Mouse (Mus musculus) heart, embryonic 14.5 days (tissue): Measurements from ENCODE around the gene Fam241b. TPM values are rescaled to one million over a fixed set of nuclear protein-coding genes. Genes with fewer than 3 reads are reported as not detected.

Source experiments
- ATAC-seq: fragments of 200-750 bp; cut with Nextera tagmentation; 2 replicates; pipeline ENCODE4 v1.8.0; 2017; ENCODE audit warnings: low read depth, moderate TSS enrichment; ENCODE audit not compliant: insufficient number of reproducible peaks, insufficient read depth, low FRiP score
- H3K27ac ChIP-seq, 2 experiments: fragments of 200-500 bp in 1 of 2; fragments of 300-500 bp in 1 of 2; sonication (generic) in 1 of 2; replicated peaks in 1 of 2; 2 replicates each; pipeline ENCODE4 v1.5.1; 2012 to 2014; ENCODE audit warnings: low read depth in 2 of 2, low read length in 2 of 2, control low read depth in 1 of 2, mild to moderate bottlenecking in 1 of 2, mixed read lengths in 1 of 2; ENCODE audit not compliant: control insufficient read depth in 1 of 2, insufficient read depth in 1 of 2
- H3K27me3 ChIP-seq: fragments of 300-500 bp; sonication (generic); 2 replicates; pipeline ENCODE4 v1.6.1; 2014; ENCODE audit warnings: mild to moderate bottlenecking, low read length, control low read depth; ENCODE audit not compliant: control insufficient read depth, insufficient read depth
- H3K36me3 ChIP-seq: fragments of 300-500 bp; sonication (generic); 2 replicates; pipeline ENCODE4 v1.6.1; 2014; ENCODE audit warnings: mild to moderate bottlenecking, control low read depth, low read length, mixed read lengths; ENCODE audit not compliant: control insufficient read depth, insufficient read depth
- H3K4me1 ChIP-seq, 2 experiments: fragments of 200-500 bp in 1 of 2; fragments of 300-500 bp in 1 of 2; sonication (generic) in 1 of 2; 2 replicates each; pipeline ENCODE4 v1.6.1; 2012 to 2014; ENCODE audit warnings: low read length in 2 of 2, control low read depth in 1 of 2, mixed read lengths in 1 of 2; ENCODE audit not compliant: control insufficient read depth in 2 of 2, insufficient read depth in 2 of 2
- H3K4me2 ChIP-seq: fragments of 300-500 bp; sonication (generic); 2 replicates; pipeline ENCODE4 v1.6.1; 2014; ENCODE audit warnings: mild to moderate bottlenecking, low read length
- H3K4me3 ChIP-seq, 2 experiments: fragments of 200-500 bp in 1 of 2; fragments of 300-500 bp in 1 of 2; sonication (generic) in 1 of 2; 2 replicates each; pipeline ENCODE4 v1.5.1; 2012 to 2014; ENCODE audit warnings: low read length in 2 of 2, mild to moderate bottlenecking in 2 of 2, control low read depth in 1 of 2, low read depth in 1 of 2, moderate library complexity in 1 of 2; ENCODE audit not compliant: control insufficient read depth in 1 of 2, insufficient read depth in 1 of 2
- H3K9ac ChIP-seq: fragments of 300-500 bp; sonication (generic); 2 replicates; pipeline ENCODE4 v1.6.1; 2014; ENCODE audit warnings: mild to moderate bottlenecking, low read length
- H3K9me3 ChIP-seq: fragments of 300-500 bp; sonication (generic); 2 replicates; pipeline ENCODE4 v1.6.1; 2016; ENCODE audit warnings: low read length, control low read depth; ENCODE audit not compliant: control insufficient read depth
- WGBS: fragments of 180-500 bp; shearing (Covaris S2); extraction: QIAGEN DNeasy Blood & Tissue Kit; methylation state at CpG from one replicate; pipeline ENCODE4 v1.1.7; 2014; 5-methylcytosine and 5-hydroxymethylcytosine counted together
- polyA plus RNA-seq: library from polyadenylated mRNA; unstranded; fragments of >200 nt; fragmentation: Nextera tagmentation; extraction: Ambion mirVana; gene quantifications from 2 replicates; pipeline ENCODE4 v1.2.1, GENCODE M21; 2014

Gene Fam241b
- polyA plus RNA-seq, 1 experiment from 2014 or later, result 1.3 TPM

DNA sequence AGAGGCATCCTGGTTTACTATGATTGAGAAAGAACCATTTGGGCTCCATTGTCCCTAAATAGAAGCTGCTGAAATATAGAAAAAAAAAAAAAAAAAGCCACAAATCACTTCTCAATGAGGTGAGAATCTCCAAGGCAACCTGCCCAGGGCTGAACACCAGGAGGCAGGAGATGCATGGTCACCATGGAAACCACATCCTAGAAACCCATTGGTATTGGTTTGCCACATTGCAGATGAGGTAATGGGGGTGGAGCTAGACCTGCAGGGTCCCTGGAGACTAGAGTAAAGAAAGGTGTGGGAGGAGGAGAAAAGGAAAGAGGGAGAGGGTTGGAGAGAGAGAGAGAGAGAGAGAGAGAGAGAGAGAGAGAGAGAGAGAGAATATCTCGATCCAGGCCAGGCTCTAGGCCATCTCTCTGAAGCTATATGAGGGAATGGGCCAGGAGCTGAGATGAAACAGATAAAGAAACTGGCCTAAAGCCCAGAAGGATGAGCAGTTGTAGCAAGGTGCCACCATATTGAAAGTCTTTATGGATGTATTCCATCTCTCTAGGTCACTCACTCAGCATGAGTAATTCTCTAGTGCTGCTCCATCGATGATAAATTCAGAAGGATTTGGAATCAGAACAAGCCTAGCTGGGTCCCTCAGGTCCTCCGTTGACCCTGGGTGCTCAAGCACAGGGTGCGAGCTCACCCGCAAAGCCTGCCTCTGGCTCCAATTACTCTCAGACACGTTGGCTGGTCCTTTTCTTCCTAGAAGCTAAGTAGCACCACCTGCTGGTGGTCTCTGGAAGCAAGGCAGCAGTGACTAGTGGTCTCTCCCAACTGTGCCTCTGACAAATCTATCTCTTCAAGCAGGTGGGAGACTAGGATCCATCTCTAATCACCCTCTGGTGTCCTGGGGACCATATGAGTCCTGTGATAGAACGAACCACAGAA, 41.9 kb downstream of the Fam241b start:
- Histone ChIP-seq H3K9ac (no peak overlapping the region), H3K27me3 (peaks cover 43% of the 10 kb centered on the region), H3K4me2 (no peak overlapping the region), H3K4me1 (0 out of 4 replicates have a peak, but pooled peaks cover 0 to 2% of the 10 kb centered on the region in 2 experiments), H3K36me3 (no peaks in the 10 kb centered on the region), H3K27ac (no peak overlapping the region), H3K9me3 (no peaks in the 10 kb centered on the region), H3K4me3 (no peak overlapping the region)
- no peak for ATAC-seq
- WGBS, result 5% methylated on average over 6 of the region's 7 CpGs

DNA sequence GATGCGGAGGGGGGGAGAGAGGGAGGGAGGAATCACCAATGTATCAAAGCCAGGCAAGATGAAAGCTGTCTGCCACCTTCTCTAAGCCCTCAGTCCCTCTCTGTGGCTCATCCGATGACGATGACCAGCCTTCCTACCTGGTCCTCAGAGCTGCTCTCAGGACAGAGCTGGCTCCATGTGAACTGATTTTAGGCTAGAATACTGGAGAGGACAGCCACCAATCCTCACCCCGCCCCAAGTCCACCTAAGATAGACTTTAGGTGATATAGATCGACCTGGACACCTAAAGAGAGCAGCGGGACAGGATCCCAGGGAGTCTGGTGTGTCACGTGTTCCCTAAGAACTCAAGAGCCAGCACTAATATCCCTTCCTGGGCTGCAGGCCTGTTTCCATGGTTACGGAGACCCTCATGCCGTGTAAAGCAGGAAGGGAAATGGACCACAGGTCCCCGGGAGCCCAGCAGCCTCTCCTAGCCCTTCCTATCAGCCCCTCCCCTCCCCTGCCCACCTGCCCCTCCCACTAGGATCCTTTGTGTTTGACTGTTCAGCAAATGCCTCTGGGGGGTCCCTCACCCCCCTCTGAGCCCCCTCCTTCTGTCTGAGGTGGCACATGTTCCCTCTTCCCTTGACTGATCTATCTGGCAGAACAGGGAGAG, 43.8 kb downstream of the Fam241b start:
- H3K36me3 ChIP-seq, result no peaks in the 10 kb centered on the region
- WGBS, result 55% methylated on average over 10 of the region's 10 CpGs
- peaks cover 34% of the 10 kb centered on the region for H3K27me3 ChIP-seq
- no peak overlapping the region for H3K4me3 ChIP-seq
- H3K9ac ChIP-seq, result no peak overlapping the region
- no peaks in the 10 kb centered on the region for H3K9me3 ChIP-seq
- H3K4me2 ChIP-seq, result no peak overlapping the region
- ATAC-seq, result no peak
- no peak overlapping the region for H3K27ac ChIP-seq
- H3K4me1 ChIP-seq, result 0 out of 4 replicates have a peak, but pooled peaks cover 0 to 2% of the 10 kb centered on the region in 2 experiments

DNA sequence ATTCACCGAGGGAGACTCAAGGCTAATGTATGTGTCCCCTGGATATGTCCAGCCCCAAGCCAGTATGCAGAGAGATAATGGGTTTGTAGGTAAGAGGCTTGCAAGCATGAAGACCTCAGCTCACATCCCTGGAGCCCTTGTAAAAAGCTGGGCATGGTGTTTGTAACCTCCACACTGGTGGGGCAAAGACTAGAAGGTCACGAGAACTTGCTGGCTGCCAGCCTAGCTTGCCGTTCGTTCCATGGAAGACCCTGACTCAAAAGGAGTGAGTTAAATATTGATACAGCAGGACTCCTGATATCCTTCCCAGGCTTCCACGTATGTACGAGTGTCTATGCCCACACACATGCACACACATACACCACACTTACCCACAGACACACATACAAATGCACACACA, 49.3 kb downstream of the Fam241b start:
- Histone ChIP-seq H3K4me2 (no peak overlapping the region), H3K4me1 (no peaks in the 10 kb centered on the region), H3K9me3 (no peaks in the 10 kb centered on the region), H3K27ac (no peak overlapping the region), H3K27me3 (no peaks in the 10 kb centered on the region), H3K9ac (no peak overlapping the region), H3K4me3 (no peak overlapping the region), H3K36me3 (no peaks in the 10 kb centered on the region)
- 71% methylated on average over 6 of the region's 6 CpGs for WGBS
- ATAC-seq, result no peak

DNA sequence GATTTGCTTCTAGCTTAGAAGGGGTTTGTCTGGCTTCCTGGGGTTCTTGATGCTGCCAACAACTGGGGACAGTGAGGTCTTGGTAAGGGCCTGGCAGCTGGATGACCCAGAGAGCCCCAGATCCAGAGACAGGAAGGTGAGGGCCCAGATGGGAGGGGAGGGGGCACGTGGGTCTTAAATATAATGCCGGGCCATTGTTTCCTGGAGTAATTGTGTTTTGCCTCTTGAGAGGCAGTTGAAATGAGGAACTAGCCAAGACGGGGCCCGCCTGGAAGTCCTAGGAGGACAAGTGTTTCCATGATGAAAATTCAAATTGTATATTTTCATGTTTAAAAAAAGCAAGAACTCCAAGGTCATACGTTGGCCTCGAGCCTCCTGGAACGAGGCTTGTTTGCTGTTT, 49.8 kb downstream of the Fam241b start:
- 65% methylated on average over 7 of the region's 7 CpGs for WGBS
- Histone ChIP-seq H3K4me3 (no peak overlapping the region), H3K9ac (no peak overlapping the region), H3K4me1 (no peaks in the 10 kb centered on the region), H3K27me3 (no peaks in the 10 kb centered on the region), H3K9me3 (no peaks in the 10 kb centered on the region), H3K36me3 (no peaks in the 10 kb centered on the region), H3K27ac (no peak overlapping the region), H3K4me2 (no peak overlapping the region)
- no peak for ATAC-seq

DNA sequence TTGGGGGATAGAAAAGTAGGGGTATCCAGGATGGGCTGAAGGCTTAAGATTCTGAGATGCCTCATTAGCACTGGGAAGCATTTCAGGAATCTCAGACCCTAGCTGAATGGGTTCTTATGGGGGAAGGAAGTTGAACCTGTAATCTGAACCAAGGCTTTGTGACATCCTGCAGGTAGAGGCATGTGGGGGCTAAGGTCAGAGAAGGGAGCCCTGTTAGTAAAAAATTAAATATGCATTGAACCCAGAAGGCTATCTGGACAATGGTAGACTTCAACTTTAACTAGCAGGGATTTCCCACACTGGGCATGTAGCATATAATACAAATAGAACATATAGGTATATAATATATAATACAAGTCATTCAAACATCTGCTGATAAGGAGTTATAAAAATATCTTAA, 54.2 kb downstream of the Fam241b start:
- ATAC-seq, result no peak
- H3K9me3 ChIP-seq, result no peaks in the 10 kb centered on the region
- H3K9ac ChIP-seq, result no peak overlapping the region
- H3K27ac ChIP-seq, result no peak overlapping the region
- no peak overlapping the region for H3K4me2 ChIP-seq
- no peaks in the 10 kb centered on the region for H3K27me3 ChIP-seq
- H3K36me3 ChIP-seq, result no peaks in the 10 kb centered on the region
- no peak overlapping the region for H3K4me3 ChIP-seq
- no peaks in the 10 kb centered on the region for H3K4me1 ChIP-seq

DNA sequence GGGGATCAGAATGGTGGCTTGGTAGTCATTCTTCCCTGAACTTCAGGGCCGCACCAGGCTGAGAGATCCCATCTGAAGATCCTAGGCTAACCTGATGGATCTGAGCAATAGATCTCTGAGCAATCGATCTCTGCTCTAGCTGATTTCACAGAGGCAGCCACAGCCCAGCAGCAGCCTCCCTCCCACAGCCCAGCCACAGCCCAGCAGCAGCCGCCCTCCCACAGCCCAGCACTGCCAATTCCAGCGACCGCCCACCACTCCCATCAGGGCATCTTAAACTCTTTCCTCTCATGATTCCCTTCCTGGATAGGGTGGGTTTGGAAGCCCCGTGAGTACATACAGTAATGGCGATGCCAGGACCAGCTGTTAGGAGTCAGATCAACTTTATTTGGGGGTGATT, 54.6 kb downstream of the Fam241b start:
- Histone ChIP-seq H3K27ac (no peak overlapping the region), H3K9me3 (no peaks in the 10 kb centered on the region), H3K4me1 (no peaks in the 10 kb centered on the region), H3K27me3 (no peaks in the 10 kb centered on the region), H3K4me3 (no peak overlapping the region), H3K4me2 (no peak overlapping the region), H3K9ac (no peak overlapping the region), H3K36me3 (no peaks in the 10 kb centered on the region)
- ATAC-seq, result no peak
- 55% methylated on average over 7 of the region's 7 CpGs for WGBS

DNA sequence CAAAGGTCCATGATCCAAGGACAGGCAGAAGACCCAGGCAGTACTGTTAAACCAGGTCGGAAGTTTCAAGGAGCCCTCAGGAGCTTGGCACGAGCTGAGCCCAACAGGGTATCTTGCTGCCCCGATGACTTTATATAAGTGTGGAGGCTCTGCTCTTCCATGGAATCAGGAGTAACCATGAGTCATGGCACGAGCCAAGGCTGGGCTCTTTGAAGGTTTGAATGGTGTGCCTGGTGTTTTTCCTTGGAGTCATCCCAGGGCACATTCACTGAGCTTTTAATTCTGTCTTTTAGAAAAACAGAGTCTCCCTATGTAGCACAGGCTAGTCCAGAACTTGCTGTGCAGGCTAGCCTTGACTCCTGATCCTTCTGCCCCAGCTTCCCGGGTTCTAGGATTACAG, 55.3 kb downstream of the Fam241b start:
- no peaks in the 10 kb centered on the region for H3K27me3 ChIP-seq
- no peaks in the 10 kb centered on the region for H3K9me3 ChIP-seq
- no peak overlapping the region for H3K9ac ChIP-seq
- H3K4me2 ChIP-seq, result no peak overlapping the region
- ATAC-seq, result no peak
- 77% methylated on average over 5 of the region's 5 CpGs for WGBS
- no peaks in the 10 kb centered on the region for H3K36me3 ChIP-seq
- H3K4me3 ChIP-seq, result no peak overlapping the region
- no peak overlapping the region for H3K27ac ChIP-seq
- no peaks in the 10 kb centered on the region for H3K4me1 ChIP-seq
